Mouse (Mus musculus): Measurements from ENCODE around the gene Gm36028. TPM values are rescaled to one million over a fixed set of nuclear protein-coding genes. Genes with fewer than 3 reads are reported as not detected.

Gm36028 gene
- polyA plus RNA-seq, 1 experiment: not detected

GRCm38 (mm10) chr16:37808866-37809622 is 51.9 kb downstream of the Gm36028 start:
- 36% methylated on average over 10 of the region's 10 CpGs for whole genome bisulfite sequencing
- H3K27ac ChIP-seq (ENCODE audit: insufficient read depth, low read depth, low read length): peak overlapping the region; percentile 29
- no peak overlapping the region for H3K4me3 ChIP-seq (ENCODE audit: insufficient read depth, low read depth, low read length)
- H3K4me1 ChIP-seq (ENCODE audit: control insufficient read depth, insufficient read depth, low read length): peaks cover 23% of the 10 kb centered on the region
- no peak for TF ChIP-seq POLR2A (IDR thresholded peaks at IDR 0.05; ENCODE audit: insufficient read depth, low read depth, low read length)
- TF ChIP-seq CTCF (IDR thresholded peaks at IDR 0.05; ENCODE audit: insufficient read depth, low read depth, low read length): no peak

- no peak overlapping the region for H3K27ac ChIP-seq (ENCODE audit: insufficient read depth, low read depth, low read length)
- H3K4me1 ChIP-seq (ENCODE audit: control insufficient read depth, insufficient read depth, low read length): peaks cover 18% of the 10 kb centered on the region
- TF ChIP-seq CTCF (IDR thresholded peaks at IDR 0.05; ENCODE audit: insufficient read depth, low read depth, low read length) (no peak), POLR2A (IDR thresholded peaks at IDR 0.05; ENCODE audit: insufficient read depth, low read depth, low read length) (no peak)
- no peak overlapping the region for H3K4me3 ChIP-seq (ENCODE audit: insufficient read depth, low read depth, low read length)
- 84% methylated on average over 8 of the region's 8 CpGs for WGBS
Observed at GRCm38 (mm10) chr16:37807269-37807668, 53.7 kb downstream of the Gm36028 start.

GRCm38 (mm10) chr16:37805746-37806495 is 55.0 kb downstream of the Gm36028 start:
- Histone ChIP-seq H3K4me3 (ENCODE audit: insufficient read depth, low read depth, low read length) (no peak overlapping the region), H3K4me1 (ENCODE audit: control insufficient read depth, insufficient read depth, low read length) (peaks cover 13% of the 10 kb centered on the region), H3K27ac (ENCODE audit: insufficient read depth, low read depth, low read length) (no peak overlapping the region)
- no peak for TF ChIP-seq CTCF (IDR thresholded peaks at IDR 0.05; ENCODE audit: insufficient read depth, low read depth, low read length)
- TF ChIP-seq POLR2A (IDR thresholded peaks at IDR 0.05; ENCODE audit: insufficient read depth, low read depth, low read length): no peak
- 76% methylated on average over 3 of the region's 3 CpGs for WGBS

- TF ChIP-seq CTCF (IDR thresholded peaks at IDR 0.05; ENCODE audit: insufficient read depth, low read depth, low read length): no peak
- no peak for TF ChIP-seq POLR2A (IDR thresholded peaks at IDR 0.05; ENCODE audit: insufficient read depth, low read depth, low read length)
- Histone ChIP-seq H3K4me3 (ENCODE audit: insufficient read depth, low read depth, low read length) (no peak overlapping the region), H3K27ac (ENCODE audit: insufficient read depth, low read depth, low read length) (no peak overlapping the region), H3K4me1 (ENCODE audit: control insufficient read depth, insufficient read depth, low read length) (peaks cover 8% of the 10 kb centered on the region; the same call in 1 of the 2 replicates)
- 87% methylated on average over 9 of the region's 9 CpGs for WGBS
Observed at GRCm38 (mm10) chr16:37803387-37803950, 57.5 kb downstream of the Gm36028 start.

GRCm38 (mm10) chr16:37802686-37803295 is 58.2 kb downstream of the Gm36028 start:
- Histone ChIP-seq H3K4me1 (ENCODE audit: control insufficient read depth, insufficient read depth, low read length) (peaks cover 8% of the 10 kb centered on the region; the same call in 1 of the 2 replicates), H3K27ac (ENCODE audit: insufficient read depth, low read depth, low read length) (no peak overlapping the region), H3K4me3 (ENCODE audit: insufficient read depth, low read depth, low read length) (no peak overlapping the region)
- 55% methylated on average over 4 of the region's 4 CpGs for WGBS
- TF ChIP-seq CTCF (IDR thresholded peaks at IDR 0.05; ENCODE audit: insufficient read depth, low read depth, low read length) (no peak), POLR2A (IDR thresholded peaks at IDR 0.05; ENCODE audit: insufficient read depth, low read depth, low read length) (no peak)

GRCm38 (mm10) chr16:37801097-37801496 is 59.8 kb downstream of the Gm36028 start:
- Histone ChIP-seq H3K4me3 (ENCODE audit: insufficient read depth, low read depth, low read length) (no peak overlapping the region), H3K4me1 (ENCODE audit: control insufficient read depth, insufficient read depth, low read length) (peaks cover 6% of the 10 kb centered on the region; the same call in 1 of the 2 replicates), H3K27ac (ENCODE audit: insufficient read depth, low read depth, low read length) (no peak overlapping the region)
- 65% methylated on average over 2 of the region's 2 CpGs for WGBS
- TF ChIP-seq POLR2A (IDR thresholded peaks at IDR 0.05; ENCODE audit: insufficient read depth, low read depth, low read length) (no peak), CTCF (IDR thresholded peaks at IDR 0.05; ENCODE audit: insufficient read depth, low read depth, low read length) (no peak)

Other genes starting within 250 kb of the Gm36028 start
- not detected in 2 replicates for gene Ndufb4, start 206.7 kb downstream of the Gm36028 start, polyA plus RNA-seq (2012; ENCODE audit: insufficient read depth, insufficient read length, low replicate concordance, missing spikeins)
- not detected in 2 replicates for gene Fstl1, start 84.3 kb downstream of the Gm36028 start, polyA plus RNA-seq (2012; ENCODE audit: insufficient read depth, insufficient read length, low replicate concordance, missing spikeins)
- gene Lrrc58, start 7.2 kb upstream of the Gm36028 start, polyA plus RNA-seq (2012; ENCODE audit: insufficient read depth, insufficient read length, low replicate concordance, missing spikeins): 87.2 TPM in 1 of 2 replicates, not detected in the other
- not detected in 2 replicates for gene Gpr156, start 55.4 kb upstream of the Gm36028 start, polyA plus RNA-seq (2012; ENCODE audit: insufficient read depth, insufficient read length, low replicate concordance, missing spikeins)
- gene Gsk3b, start 227.9 kb upstream of the Gm36028 start, polyA plus RNA-seq (2012; ENCODE audit: insufficient read depth, insufficient read length, low replicate concordance, missing spikeins): 55.0 and 135 TPM in 2 replicates